Mouse (Mus musculus) hindbrain, embryonic 13.5 days (tissue): ENCODE measurements around the gene Ppp2r2d. TPM values are rescaled to one million over a fixed set of nuclear protein-coding genes. Genes with fewer than 3 reads are reported as not detected.

Source experiments
- ATAC-seq: fragments of 200-750 bp; cut with Nextera tagmentation; 2 replicates; pipeline ENCODE4 v1.8.0; 2017; ENCODE audit warnings: moderate TSS enrichment; ENCODE audit not compliant: low FRiP score
- H3K27ac ChIP-seq: fragments of 300-500 bp; sonication (generic); 2 replicates; pipeline ENCODE4 v1.5.1; 2015; ENCODE audit warnings: inconsistent platforms, mild to moderate bottlenecking, moderate library complexity
- H3K27me3 ChIP-seq: fragments of 300-500 bp; sonication (generic); 2 replicates; pipeline ENCODE4 v1.6.1; 2015; ENCODE audit warnings: mild to moderate bottlenecking, inconsistent platforms
- H3K36me3 ChIP-seq: fragments of 300-500 bp; sonication (generic); 2 replicates; pipeline ENCODE4 v1.6.1; 2015; ENCODE audit warnings: mild to moderate bottlenecking, inconsistent platforms
- H3K4me1 ChIP-seq: fragments of 300-500 bp; sonication (generic); replicated peaks from 2 replicates; pipeline ENCODE4 v1.6.1; 2015; ENCODE audit warnings: inconsistent platforms
- H3K4me2 ChIP-seq: fragments of 300-500 bp; sonication (generic); 2 replicates; pipeline ENCODE4 v1.6.1; 2015; ENCODE audit warnings: inconsistent platforms, mild to moderate bottlenecking, moderate library complexity
- H3K4me3 ChIP-seq: fragments of 300-500 bp; sonication (generic); 2 replicates; pipeline ENCODE4 v1.5.1; 2015; ENCODE audit warnings: mild to moderate bottlenecking, inconsistent platforms
- H3K9ac ChIP-seq: fragments of 300-500 bp; sonication (generic); 2 replicates; pipeline ENCODE4 v1.6.1; 2015; ENCODE audit warnings: mild to moderate bottlenecking, inconsistent platforms
- H3K9me3 ChIP-seq: fragments of 300-500 bp; sonication (generic); 2 replicates; pipeline ENCODE4 v1.6.1; 2016; ENCODE audit warnings: inconsistent platforms
- WGBS: fragments of 180-500 bp; shearing (Covaris S2); methylation state at CpG from one replicate; pipeline ENCODE4 v1.1.7; 2015; 5-methylcytosine and 5-hydroxymethylcytosine counted together
- polyA plus RNA-seq: library from polyadenylated mRNA; unstranded; fragments of >200 nt; fragmentation: Nextera tagmentation; extraction: Ambion mirVana; gene quantifications from 2 replicates; pipeline ENCODE4 v1.2.1, GENCODE M21; 2015

Gene Ppp2r2d
- polyA plus RNA-seq, 1 experiment from 2014 or later, result 76.0 TPM

DNA sequence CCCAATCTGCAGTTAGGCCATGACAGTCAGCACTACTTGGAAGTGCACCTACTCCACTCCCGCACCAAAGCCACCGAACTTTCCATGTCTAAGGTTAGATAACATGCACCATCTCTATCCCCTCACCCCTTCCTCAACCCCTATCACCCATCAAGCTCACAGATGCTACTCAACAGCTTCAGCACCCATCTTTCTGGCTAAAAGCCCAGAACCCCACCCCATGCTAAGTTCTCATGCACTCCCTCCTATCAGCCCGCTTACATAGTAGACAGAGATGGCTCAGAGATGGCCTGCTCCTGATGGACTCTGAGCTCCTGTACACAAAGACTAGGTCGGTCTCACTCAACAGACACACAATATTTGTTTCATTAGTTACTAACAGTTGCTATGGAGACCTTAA is 2.5 kb upstream of the Ppp2r2d start:
- no peaks in the 10 kb centered on the region for H3K9me3 ChIP-seq
- H3K27ac ChIP-seq, result no peak overlapping the region
- peaks cover 2% of the 10 kb centered on the region; the same call in 1 of the 2 replicates for H3K36me3 ChIP-seq
- ATAC-seq, result no peak
- H3K4me2 ChIP-seq, result peak overlapping the region; percentile 69
- no peaks in the 10 kb centered on the region for H3K27me3 ChIP-seq
- 92% methylated on average over 4 of the region's 4 CpGs for WGBS
- peaks cover 61% of the 10 kb centered on the region for H3K4me1 ChIP-seq
- H3K4me3 ChIP-seq, result no peak overlapping the region
- 0 out of 2 replicates have a peak overlapping the region, but pooled peaks have one; percentile 98 for H3K9ac ChIP-seq

- peak overlapping the region; percentile 98 for H3K4me3 ChIP-seq
- H3K9ac ChIP-seq, result peak overlapping the region; percentile 98
- H3K27ac ChIP-seq, result peak overlapping the region; percentile 96
- WGBS, result 47% methylated on average over 8 of the region's 8 CpGs
- H3K36me3 ChIP-seq, result peaks cover 8% of the 10 kb centered on the region; the same call in 1 of the 2 replicates
- no peaks in the 10 kb centered on the region for H3K9me3 ChIP-seq
- peaks cover 75% of the 10 kb centered on the region for H3K4me1 ChIP-seq
- H3K27me3 ChIP-seq, result no peaks in the 10 kb centered on the region
- peak overlapping the region; percentile 69 for H3K4me2 ChIP-seq
- no peak for ATAC-seq
Observed at GRCm38 (mm10) chr7:138845111-138845510, 768 bp upstream of the Ppp2r2d start.

DNA sequence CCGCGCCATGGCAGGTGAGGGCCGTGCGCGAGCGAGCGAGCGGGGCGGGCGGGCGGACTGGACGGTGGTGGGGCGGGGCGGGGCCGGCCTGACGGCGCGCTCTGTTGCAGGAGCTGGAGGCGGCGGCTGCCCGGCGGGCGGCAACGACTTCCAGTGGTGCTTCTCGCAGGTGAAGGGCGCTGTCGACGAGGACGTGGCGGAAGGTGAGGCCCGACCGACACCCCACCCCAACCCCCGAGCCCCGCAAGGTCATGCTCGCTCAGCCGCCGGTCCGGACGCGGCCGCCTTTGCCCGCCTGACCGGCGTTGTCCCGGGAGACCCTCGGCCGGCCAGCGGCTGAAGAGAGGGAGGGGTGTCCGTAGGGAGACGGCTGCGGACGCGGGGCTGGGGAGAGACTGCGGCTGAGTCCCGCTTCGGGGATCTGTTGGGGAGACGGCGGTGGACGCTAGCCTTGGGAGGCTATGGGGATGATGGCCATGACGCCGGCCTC is 668 bp downstream of the Ppp2r2d start:
- ATAC-seq, result peak; percentile 80
- Histone ChIP-seq H3K9me3 (no peaks in the 10 kb centered on the region), H3K4me2 (peak overlapping the region; percentile 82), H3K9ac (peak overlapping the region; percentile 98), H3K27ac (peak overlapping the region; percentile 96), H3K4me1 (peaks cover 73% of the 10 kb centered on the region), H3K4me3 (peak overlapping the region; percentile 98), H3K27me3 (no peaks in the 10 kb centered on the region), H3K36me3 (peaks cover 17% of the 10 kb centered on the region; the same call in 1 of the 2 replicates)
- WGBS, result under 1% methylated on average over 51 of the region's 61 CpGs

GRCm38 (mm10) chr7:138847316-138848027 is 1.6 kb downstream of the Ppp2r2d start:
- Histone ChIP-seq H3K27ac (peak overlapping the region; percentile 96), H3K36me3 (peaks cover 26% of the 10 kb centered on the region), H3K4me1 (peaks cover 66% of the 10 kb centered on the region), H3K4me3 (peak overlapping the region; percentile 98), H3K9me3 (no peaks in the 10 kb centered on the region), H3K4me2 (peak overlapping the region; percentile 82), H3K27me3 (no peaks in the 10 kb centered on the region), H3K9ac (peak overlapping the region; percentile 98)
- ATAC-seq, result no peak
- WGBS, result 47% methylated on average over 13 of the region's 13 CpGs

- Histone ChIP-seq H3K4me2 (peak overlapping the region; percentile 82), H3K9ac (no peak overlapping the region), H3K4me3 (peak overlapping the region; percentile 98), H3K9me3 (no peaks in the 10 kb centered on the region), H3K27me3 (no peaks in the 10 kb centered on the region), H3K27ac (no peak overlapping the region), H3K4me1 (peaks cover 58% of the 10 kb centered on the region), H3K36me3 (peaks cover 34% of the 10 kb centered on the region)
- WGBS, result 80% methylated on average over 7 of the region's 7 CpGs
- ATAC-seq, result no peak
Observed at GRCm38 (mm10) chr7:138848028-138848920, 2.4 kb downstream of the Ppp2r2d start.

DNA sequence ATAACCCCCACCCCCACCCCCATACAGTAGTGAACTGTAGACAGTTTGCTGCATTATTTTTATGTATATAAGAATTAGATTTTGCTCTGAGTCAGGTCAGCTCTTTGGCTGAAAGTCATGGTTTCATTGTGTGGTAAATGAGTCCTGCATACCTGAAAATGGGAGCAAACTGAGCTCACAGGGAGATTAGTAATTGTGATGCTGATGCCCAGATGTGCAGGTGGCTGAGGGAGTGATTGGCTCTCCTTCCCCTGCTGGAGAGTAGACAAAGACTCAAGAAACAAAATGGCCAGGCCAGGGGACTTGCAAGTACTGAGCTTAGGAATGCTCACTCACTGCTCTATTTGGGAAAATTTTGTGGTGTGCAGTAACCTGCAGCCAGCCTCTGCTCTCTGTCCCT is 4.2 kb downstream of the Ppp2r2d start:
- H3K36me3 ChIP-seq, result peaks cover 47% of the 10 kb centered on the region
- H3K9ac ChIP-seq, result peak overlapping the region; percentile 26
- H3K9me3 ChIP-seq, result no peaks in the 10 kb centered on the region
- peaks cover 44% of the 10 kb centered on the region for H3K4me1 ChIP-seq
- H3K4me2 ChIP-seq, result no peak overlapping the region
- no peak overlapping the region for H3K27ac ChIP-seq
- no peak for ATAC-seq
- H3K27me3 ChIP-seq, result no peaks in the 10 kb centered on the region
- no peak overlapping the region for H3K4me3 ChIP-seq

GRCm38 (mm10) chr7:138853417-138854031 is 7.6 kb downstream of the Ppp2r2d start:
- peaks cover 62% of the 10 kb centered on the region for H3K36me3 ChIP-seq
- ATAC-seq, result no peak

GRCm38 (mm10) chr7:138854201-138854600 is 8.3 kb downstream of the Ppp2r2d start:
- Histone ChIP-seq H3K27ac (no peak overlapping the region), H3K36me3 (peaks cover 61% of the 10 kb centered on the region), H3K4me3 (no peak overlapping the region), H3K27me3 (no peaks in the 10 kb centered on the region), H3K9ac (no peak overlapping the region), H3K4me2 (no peak overlapping the region), H3K9me3 (no peaks in the 10 kb centered on the region), H3K4me1 (peaks cover 27% of the 10 kb centered on the region)
- no peak for ATAC-seq
- WGBS, result 95% methylated on average over 2 of the region's 2 CpGs

More at GRCm38 (mm10) chr7:138853417-138854031, 7.6 kb downstream of the Ppp2r2d start:
- Histone ChIP-seq H3K4me2 (no peak overlapping the region), H3K9me3 (no peaks in the 10 kb centered on the region), H3K27me3 (no peaks in the 10 kb centered on the region), H3K4me1 (peaks cover 32% of the 10 kb centered on the region), H3K4me3 (no peak overlapping the region), H3K9ac (no peak overlapping the region), H3K27ac (no peak overlapping the region)
- 90% methylated on average over 4 of the region's 4 CpGs for WGBS

- 61% methylated on average over 2 of the region's 2 CpGs for WGBS
- H3K36me3 ChIP-seq, result peaks cover 52% of the 10 kb centered on the region
Observed at GRCm38 (mm10) chr7:138856670-138857069, 10.8 kb downstream of the Ppp2r2d start.

DNA sequence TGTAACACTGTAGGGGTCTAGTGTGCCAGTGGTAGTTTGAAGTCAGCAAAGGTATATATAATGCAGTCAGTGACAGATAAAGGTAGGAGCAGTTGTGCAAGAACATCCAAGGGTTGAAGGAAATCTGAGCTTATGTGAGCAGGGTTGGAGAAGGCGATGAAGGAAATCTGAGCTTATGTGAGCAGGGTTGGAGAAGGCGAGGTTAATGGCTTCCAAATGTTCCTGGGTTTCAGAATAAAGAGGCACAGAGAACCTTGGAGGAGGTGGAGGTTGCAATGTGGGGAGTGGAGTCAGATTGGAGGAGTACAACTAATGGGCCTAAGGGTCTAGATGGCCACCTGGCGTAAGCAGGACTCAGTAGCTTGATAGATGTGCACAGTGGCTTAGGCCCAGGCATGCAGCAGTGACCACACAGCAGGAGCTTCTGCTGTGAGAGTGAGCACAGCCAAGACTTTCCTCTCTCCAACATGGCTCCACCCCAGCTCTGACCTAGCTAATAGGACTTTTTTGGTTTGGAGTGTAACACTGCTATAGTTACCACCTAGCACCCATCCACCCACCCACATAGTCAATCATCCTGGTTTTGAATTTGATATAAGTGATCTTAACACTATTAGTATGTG is 18.2 kb downstream of the Ppp2r2d start:
- no peak overlapping the region for H3K4me2 ChIP-seq
- no peak overlapping the region for H3K9ac ChIP-seq
- no peaks in the 10 kb centered on the region for H3K9me3 ChIP-seq
- H3K36me3 ChIP-seq, result peaks cover 16% of the 10 kb centered on the region
- H3K27me3 ChIP-seq, result no peaks in the 10 kb centered on the region
- H3K4me3 ChIP-seq, result no peak overlapping the region
- H3K4me1 ChIP-seq, result peaks cover 6% of the 10 kb centered on the region; the same call in 1 of the 2 replicates
- WGBS, result 91% methylated on average over 3 of the region's 3 CpGs
- ATAC-seq, result no peak
- H3K27ac ChIP-seq, result no peak overlapping the region

More at GRCm38 (mm10) chr7:138856670-138857069, 10.8 kb downstream of the Ppp2r2d start:
- H3K4me3 ChIP-seq, result no peak overlapping the region
- no peak overlapping the region for H3K9ac ChIP-seq
- no peak overlapping the region for H3K27ac ChIP-seq
- H3K9me3 ChIP-seq, result no peaks in the 10 kb centered on the region
- no peak overlapping the region for H3K4me2 ChIP-seq
- peaks cover 14% of the 10 kb centered on the region; the same call in 1 of the 2 replicates for H3K4me1 ChIP-seq
- no peak for ATAC-seq
- H3K27me3 ChIP-seq, result no peaks in the 10 kb centered on the region

GRCm38 (mm10) chr7:138864776-138865175 is 18.9 kb downstream of the Ppp2r2d start:
- Histone ChIP-seq H3K36me3 (peaks cover 21% of the 10 kb centered on the region), H3K9me3 (no peaks in the 10 kb centered on the region), H3K27ac (no peak overlapping the region), H3K9ac (no peak overlapping the region), H3K4me1 (peaks cover 6% of the 10 kb centered on the region; the same call in 1 of the 2 replicates), H3K4me3 (no peak overlapping the region), H3K4me2 (no peak overlapping the region), H3K27me3 (no peaks in the 10 kb centered on the region)
- ATAC-seq, result no peak
- 96% methylated on average over 1 of the region's 1 CpGs for WGBS
